Mouse (Mus musculus): ENCODE measurements around the gene Ube2n. TPM values are rescaled to one million over a fixed set of nuclear protein-coding genes. Genes with fewer than 3 reads are reported as not detected.

The Ube2n gene
- total and polyA plus RNA-seq, 3 experiments = 80.6 to 571 (median 212) TPM

GRCm38 (mm10) chr10:95591257-95591656, 76.3 kb downstream of the Ube2n start:
- H3K27me3 ChIP-seq (ENCODE audit: control insufficient read depth in 1 of 2, insufficient read depth in 2 of 2, low read length in 2 of 2) = peaks cover 0 to 4% of the 10 kb centered on the region in 2 experiments; a peak in 1 of 4 replicates
- H3K27ac ChIP-seq (ENCODE audit: control insufficient read depth, low read depth, low read length) = no peak overlapping the region
- no peaks in the 10 kb centered on the region for H3K9me3 ChIP-seq (replicated peaks; ENCODE audit: insufficient read depth, low read length)
- no peak overlapping the region for H3K4me3 ChIP-seq (ENCODE audit: control insufficient read depth in 1 of 2, insufficient read depth in 1 of 2, low read depth in 2 of 2, low read length in 2 of 2)
- H3K36me3 ChIP-seq (ENCODE audit: control insufficient read depth in 1 of 2, insufficient read depth in 2 of 2, low read length in 2 of 2) = no peaks in the 10 kb centered on the region
- no peak overlapping the region for H3K9ac ChIP-seq (ENCODE audit: control insufficient read depth, low read depth, low read length, poor library complexity, severe bottlenecking)
- no peak for DNase-seq (ENCODE audit: low read depth, low spot score)
- H3K79me2 ChIP-seq (ENCODE audit: control insufficient read depth, insufficient read depth, low read length, poor library complexity) = no peaks in the 10 kb centered on the region
- no peak for TF ChIP-seq KAT2A (conservative IDR thresholded peaks at IDR 0.05; ENCODE audit: low read depth, low read length)
- TF ChIP-seq MAZ (IDR thresholded peaks at IDR 0.05; ENCODE audit: low read depth, low read length) = no peak
- TF ChIP-seq CHD2 (IDR thresholded peaks at IDR 0.05; ENCODE audit: low read length) = no peak
- no peak for TF ChIP-seq E2F4 (IDR thresholded peaks at IDR 0.05; ENCODE audit: borderline replicate concordance, low read depth, low read length)
- no peak for TF ChIP-seq TCF12 (IDR thresholded peaks at IDR 0.05; ENCODE audit: low read depth, low read length)
- TF ChIP-seq MYB (IDR thresholded peaks at IDR 0.05; ENCODE audit: low read depth, low read length) = no peak
- no peak for TF ChIP-seq TBP (IDR thresholded peaks at IDR 0.05; ENCODE audit: low read depth, low read length)
- no peak for TF ChIP-seq POLR2A (IDR thresholded peaks at IDR 0.05; ENCODE audit: control insufficient read depth in 1 of 2, insufficient read depth in 1 of 2, low read depth in 1 of 2, low read length in 2 of 2, poor library complexity in 1 of 2)
- no peak for TF ChIP-seq ZC3H11A (IDR thresholded peaks at IDR 0.05; ENCODE audit: low read depth, low read length)
- no peak for TF ChIP-seq POLR2AphosphoS2 (IDR thresholded peaks at IDR 0.05; ENCODE audit: low read length)
- no peak for TF ChIP-seq TAL1 (IDR thresholded peaks at IDR 0.05; ENCODE audit: low read length)
- TF ChIP-seq ZNF384 (IDR thresholded peaks at IDR 0.05; ENCODE audit: low read depth, low read length) = no peak
- no peak for TF ChIP-seq CTCF (IDR thresholded peaks at IDR 0.05 in 2 of 3, conservative IDR thresholded peaks at IDR 0.05 in 1 of 3; ENCODE audit: control insufficient read depth in 1 of 3, insufficient read depth in 1 of 3, low read depth in 2 of 3, low read length in 3 of 3, poor library complexity in 1 of 3, severe bottlenecking in 1 of 3)
- TF ChIP-seq GABPA (IDR thresholded peaks at IDR 0.05; ENCODE audit: low read depth, low read length) = no peak
- no peak for TF ChIP-seq JUND (IDR thresholded peaks at IDR 0.05; ENCODE audit: low read depth, low read length)
- no peak for TF ChIP-seq EP300 (IDR thresholded peaks at IDR 0.05; ENCODE audit: low read depth in 1 of 2, low read length in 2 of 2)
- TF ChIP-seq ZKSCAN1 (IDR thresholded peaks at IDR 0.05; ENCODE audit: low read depth, low read length) = no peak
- no peaks in the 10 kb centered on the region for H3K4me1 ChIP-seq (ENCODE audit: control insufficient read depth in 1 of 2, insufficient read depth in 2 of 2, low read length in 2 of 2)

- H3K4me3 ChIP-seq (ENCODE audit: control insufficient read depth in 1 of 2, insufficient read depth in 1 of 2, low read depth in 2 of 2, low read length in 2 of 2) = no peak overlapping the region
- H3K9ac ChIP-seq (ENCODE audit: control insufficient read depth, low read depth, low read length, poor library complexity, severe bottlenecking) = no peak overlapping the region
- no peaks in the 10 kb centered on the region for H3K9me3 ChIP-seq (replicated peaks; ENCODE audit: insufficient read depth, low read length)
- no peaks in the 10 kb centered on the region for H3K4me1 ChIP-seq (ENCODE audit: control insufficient read depth in 1 of 2, insufficient read depth in 2 of 2, low read length in 2 of 2)
- no peak overlapping the region for H3K27ac ChIP-seq (ENCODE audit: control insufficient read depth, low read depth, low read length)
- H3K79me2 ChIP-seq (ENCODE audit: control insufficient read depth, insufficient read depth, low read length, poor library complexity) = no peaks in the 10 kb centered on the region
- peaks cover 0 to 4% of the 10 kb centered on the region in 2 experiments; a peak in 1 of 4 replicates for H3K27me3 ChIP-seq (ENCODE audit: control insufficient read depth in 1 of 2, insufficient read depth in 2 of 2, low read length in 2 of 2)
- H3K36me3 ChIP-seq (ENCODE audit: control insufficient read depth in 1 of 2, insufficient read depth in 2 of 2, low read length in 2 of 2) = no peaks in the 10 kb centered on the region
- DNase-seq (ENCODE audit: low read depth, low spot score) = no peak
- TF ChIP-seq ETS1 (IDR thresholded peaks at IDR 0.05; ENCODE audit: low read depth, low read length) (no peak), NRF1 (IDR thresholded peaks at IDR 0.05; ENCODE audit: insufficient read depth, low read depth, low read length, poor library complexity, severe bottlenecking) (no peak), NELFE (IDR thresholded peaks at IDR 0.05; ENCODE audit: low read depth, low read length) (no peak), USF2 (IDR thresholded peaks at IDR 0.05; ENCODE audit: borderline replicate concordance in 1 of 2, insufficient read depth in 1 of 2, low read depth in 1 of 2, low read length in 2 of 2) (no peak), TAL1 (IDR thresholded peaks at IDR 0.05; ENCODE audit: low read length) (no peak), ELF1 (IDR thresholded peaks at IDR 0.05; ENCODE audit: low read depth, low read length) (no peak), ZMIZ1 (IDR thresholded peaks at IDR 0.05; ENCODE audit: low read depth, low read length) (no peak), MYB (IDR thresholded peaks at IDR 0.05; ENCODE audit: low read depth, low read length) (no peak), HCFC1 (IDR thresholded peaks at IDR 0.05; ENCODE audit: low read depth, low read length) (no peak), TBP (IDR thresholded peaks at IDR 0.05; ENCODE audit: low read depth, low read length) (no peak), BHLHE40 (IDR thresholded peaks at IDR 0.05; ENCODE audit: borderline replicate concordance, low read depth, low read length) (no peak), GABPA (IDR thresholded peaks at IDR 0.05; ENCODE audit: low read depth, low read length) (no peak), MEF2A (IDR thresholded peaks at IDR 0.05; ENCODE audit: extremely low read depth, insufficient replicate concordance, low read depth, low read length, poor library complexity, severe bottlenecking) (no peak), TCF12 (IDR thresholded peaks at IDR 0.05; ENCODE audit: low read depth, low read length) (no peak), ZKSCAN1 (IDR thresholded peaks at IDR 0.05; ENCODE audit: low read depth, low read length) (no peak), JUND (IDR thresholded peaks at IDR 0.05; ENCODE audit: low read depth, low read length) (no peak), USF1 (IDR thresholded peaks at IDR 0.05; ENCODE audit: low read depth, low read length) (no peak), POLR2AphosphoS5 (IDR thresholded peaks at IDR 0.05; ENCODE audit: borderline replicate concordance, low read depth, low read length) (no peak), POLR2A (IDR thresholded peaks at IDR 0.05; ENCODE audit: control insufficient read depth in 1 of 2, insufficient read depth in 1 of 2, low read depth in 1 of 2, low read length in 2 of 2, poor library complexity in 1 of 2) (no peak)
Observed at GRCm38 (mm10) chr10:95594414-95594813, 79.5 kb downstream of the Ube2n start.

Data from MEL (cell line).